Mouse (Mus musculus) cortical plate, adult 2 months (tissue): ENCODE measurements around the gene Il9r.

Experiments used
- CTCF ChIP-seq: fragments of 200-500 bp; IDR thresholded peaks from 2 replicates; pipeline ENCODE4 v1.5.1; 2011; ENCODE audit warnings: mild to moderate bottlenecking, control low read depth, low read length; ENCODE audit not compliant: insufficient read depth; ENCODE audit errors: extremely low read depth
- POLR2A ChIP-seq: fragments of 200-500 bp; IDR thresholded peaks from 2 replicates; pipeline ENCODE4 v1.6.1; 2011; ENCODE audit warnings: mild to moderate bottlenecking, low read length, control low read depth; ENCODE audit not compliant: insufficient read depth; ENCODE audit errors: extremely low read depth

DNA sequence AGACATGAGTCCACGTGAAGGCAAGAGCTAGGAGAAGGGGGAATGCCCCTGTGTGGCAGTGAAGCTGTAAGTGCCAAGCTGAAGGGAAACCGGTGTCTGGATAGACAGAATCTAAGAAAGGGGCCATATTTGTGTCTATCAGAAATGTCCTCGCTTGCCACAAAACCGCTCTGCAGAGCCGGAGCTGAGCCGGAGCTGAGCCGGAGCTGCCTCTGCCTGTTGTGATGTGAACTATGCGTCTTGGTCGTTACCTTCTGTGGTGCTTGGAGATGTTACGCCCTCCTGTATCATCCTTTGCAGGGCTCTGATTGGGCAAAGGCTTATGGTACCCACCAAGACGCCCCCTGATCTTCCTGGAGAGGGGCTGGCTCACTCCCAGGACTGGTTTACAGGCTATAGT lies 50.5 kb downstream of the Il9r start:
- TF ChIP-seq POLR2A (no peak), CTCF (no peak)
